Mouse (Mus musculus) olfactory bulb, adult 2 months (tissue): Measurements from ENCODE around the gene Thsd7b. TPM values are rescaled to one million over a fixed set of nuclear protein-coding genes. Genes with fewer than 3 reads are reported as not detected.

ENCODE experiments used
- H3K27ac ChIP-seq: fragments of 200-500 bp; 2 replicates; pipeline ENCODE4 v1.5.1; 2012; ENCODE audit warnings: low read depth, low read length; ENCODE audit not compliant: insufficient read depth
- H3K4me1 ChIP-seq: fragments of 200-500 bp; 2 replicates; pipeline ENCODE4 v1.6.1; 2012; ENCODE audit warnings: low read length; ENCODE audit not compliant: control insufficient read depth, insufficient read depth
- H3K4me3 ChIP-seq: fragments of 200-500 bp; 2 replicates; pipeline ENCODE4 v1.5.1; 2012; ENCODE audit warnings: mild to moderate bottlenecking, low read depth, low read length, moderate library complexity; ENCODE audit not compliant: insufficient read depth
- CTCF ChIP-seq: fragments of 200-500 bp; IDR thresholded peaks from 2 replicates; pipeline ENCODE4 v1.5.1; 2012; ENCODE audit warnings: low read depth, mild to moderate bottlenecking, low read length, moderate library complexity; ENCODE audit not compliant: insufficient read depth
- POLR2A ChIP-seq: fragments of 200-500 bp; IDR thresholded peaks from 2 replicates; pipeline ENCODE4 v1.6.1; 2012; ENCODE audit warnings: mild to moderate bottlenecking, low read depth, low read length, moderate library complexity; ENCODE audit not compliant: insufficient read depth
- WGBS: fragments of 180-500 bp; shearing (Covaris S2); methylation state at CpG from one replicate; pipeline ENCODE4 v1.1.7; 2018; 5-methylcytosine and 5-hydroxymethylcytosine counted together
- polyA plus RNA-seq: library from polyadenylated mRNA; stranded (reverse); fragments of >200 nt; gene quantifications from 2 replicates; pipeline ENCODE4 v1.2.4, GENCODE M21; 2012; ENCODE audit warnings: low replicate concordance; ENCODE audit not compliant: missing spikeins, insufficient read depth, insufficient read length

Gene Thsd7b
- polyA plus RNA-seq, 1 experiment, result not detected

GRCm38 (mm10) chr1:129658045-129658444 is 384.9 kb downstream of the Thsd7b start:
- TF ChIP-seq CTCF (no peak), POLR2A (no peak)
- no peak overlapping the region for H3K4me3 ChIP-seq
- no peak overlapping the region for H3K27ac ChIP-seq
- no peaks in the 10 kb centered on the region for H3K4me1 ChIP-seq
- 27% methylated on average over 3 of the region's 3 CpGs for whole genome bisulfite sequencing

DNA sequence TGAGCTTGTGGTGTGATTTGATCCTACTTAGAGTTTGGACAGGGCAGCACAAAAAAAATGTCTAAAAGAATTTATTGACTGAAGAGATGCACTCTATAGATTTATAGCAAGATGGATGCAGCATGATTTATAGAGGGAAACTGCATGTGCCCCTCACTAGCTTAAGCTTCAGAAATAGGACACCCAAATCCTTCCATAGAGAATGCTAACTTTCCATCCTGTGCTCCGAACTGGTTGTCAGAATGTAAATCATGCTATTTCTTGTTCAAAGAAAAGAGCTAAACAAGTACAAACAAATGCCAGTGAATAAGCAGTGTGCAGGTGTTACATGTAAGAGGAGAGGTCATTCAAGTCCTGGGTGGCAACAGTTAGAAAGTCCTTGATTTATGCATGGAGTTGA is 402.8 kb downstream of the Thsd7b start:
- WGBS, result 91% methylated on average over 1 of the region's 1 CpGs
- TF ChIP-seq CTCF (no peak), POLR2A (no peak)
- Histone ChIP-seq H3K4me1 (no peaks in the 10 kb centered on the region), H3K27ac (no peak overlapping the region), H3K4me3 (no peak overlapping the region)

- Histone ChIP-seq H3K27ac (no peak overlapping the region), H3K4me1 (no peaks in the 10 kb centered on the region), H3K4me3 (no peak overlapping the region)
- TF ChIP-seq POLR2A (no peak), CTCF (no peak)
- 41% methylated on average over 4 of the region's 4 CpGs for whole genome bisulfite sequencing
Observed at GRCm38 (mm10) chr1:129678851-129679250, 405.7 kb downstream of the Thsd7b start.

GRCm38 (mm10) chr1:129705701-129706100 is 432.6 kb downstream of the Thsd7b start:
- Histone ChIP-seq H3K27ac (no peak overlapping the region), H3K4me3 (no peak overlapping the region), H3K4me1 (no peaks in the 10 kb centered on the region)
- TF ChIP-seq POLR2A, result no peak
- TF ChIP-seq CTCF, result no peak
- 82% methylated on average over 1 of the region's 1 CpGs for WGBS

DNA sequence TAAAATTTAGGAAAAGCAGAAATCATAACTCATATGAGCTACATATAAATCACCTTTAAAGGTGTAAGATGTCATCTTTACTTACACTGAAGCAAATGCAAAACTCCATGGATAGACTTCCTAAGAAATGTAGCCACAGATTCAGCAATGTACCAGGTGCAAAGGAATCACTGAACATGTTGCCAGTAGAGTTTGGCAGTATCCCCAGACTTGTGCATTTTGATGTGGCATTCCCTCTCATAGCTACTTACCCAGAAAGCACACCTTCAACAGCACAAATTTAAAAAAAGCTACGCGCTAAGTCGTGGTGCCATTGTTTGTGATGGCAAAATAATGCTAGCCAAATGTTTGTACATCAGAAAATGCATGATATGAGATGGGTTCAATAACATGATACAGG is 439.6 kb downstream of the Thsd7b start:
- 83% methylated on average over 3 of the region's 3 CpGs for WGBS
- TF ChIP-seq POLR2A, result no peak
- no peak for TF ChIP-seq CTCF
- Histone ChIP-seq H3K4me3 (no peak overlapping the region), H3K27ac (no peak overlapping the region), H3K4me1 (no peaks in the 10 kb centered on the region)

DNA sequence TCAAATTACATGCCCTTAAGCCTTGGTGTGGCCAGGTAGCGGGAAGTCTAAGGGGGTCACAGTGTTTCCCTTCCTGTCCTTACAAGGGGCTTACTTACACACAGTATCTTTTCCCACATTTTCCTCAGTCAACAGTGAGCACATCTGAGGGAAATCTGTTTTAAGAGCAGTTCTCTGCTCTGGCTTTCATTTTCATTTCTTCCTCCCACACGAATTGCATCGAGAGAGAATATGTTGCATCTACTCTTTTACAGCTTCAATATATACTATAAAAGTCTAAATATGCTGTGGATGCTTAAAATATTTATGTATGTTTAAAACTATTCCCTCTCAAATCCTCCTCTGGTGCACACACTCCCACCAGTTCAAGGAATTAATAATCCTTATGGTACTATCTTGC is 440.5 kb downstream of the Thsd7b start:
- TF ChIP-seq CTCF (no peak), POLR2A (no peak)
- H3K4me3 ChIP-seq, result no peak overlapping the region
- no peak overlapping the region for H3K27ac ChIP-seq
- WGBS, result 83% methylated on average over 3 of the region's 3 CpGs
- H3K4me1 ChIP-seq, result no peaks in the 10 kb centered on the region

GRCm38 (mm10) chr1:129719592-129719991 is 446.5 kb downstream of the Thsd7b start:
- H3K27ac ChIP-seq, result no peak overlapping the region
- no peak overlapping the region for H3K4me3 ChIP-seq
- no peak for TF ChIP-seq CTCF
- TF ChIP-seq POLR2A, result no peak
- no peaks in the 10 kb centered on the region for H3K4me1 ChIP-seq

DNA sequence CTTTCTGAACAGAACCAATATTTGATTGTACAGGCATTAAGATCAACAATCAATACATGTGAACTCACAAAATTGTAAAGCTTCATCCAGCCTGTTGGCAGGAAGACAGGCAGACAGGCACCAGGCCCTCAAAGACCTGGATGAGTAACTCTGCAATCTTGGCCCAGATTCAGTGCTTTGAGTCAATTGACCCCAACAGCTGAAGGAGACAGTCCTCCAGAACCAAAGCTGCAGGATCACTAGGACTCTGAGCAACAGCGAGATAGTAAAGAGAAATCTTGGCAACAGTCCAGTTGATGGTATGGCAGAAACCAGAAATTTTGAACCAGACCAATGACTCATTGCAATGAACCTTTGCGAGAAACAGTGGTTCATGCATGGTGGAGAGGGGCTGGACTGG is 458.9 kb downstream of the Thsd7b start:
- Histone ChIP-seq H3K4me3 (no peak overlapping the region), H3K27ac (no peak overlapping the region), H3K4me1 (no peaks in the 10 kb centered on the region)
- TF ChIP-seq CTCF (no peak), POLR2A (no peak)
- WGBS, result 94% methylated on average over 2 of the region's 2 CpGs

DNA sequence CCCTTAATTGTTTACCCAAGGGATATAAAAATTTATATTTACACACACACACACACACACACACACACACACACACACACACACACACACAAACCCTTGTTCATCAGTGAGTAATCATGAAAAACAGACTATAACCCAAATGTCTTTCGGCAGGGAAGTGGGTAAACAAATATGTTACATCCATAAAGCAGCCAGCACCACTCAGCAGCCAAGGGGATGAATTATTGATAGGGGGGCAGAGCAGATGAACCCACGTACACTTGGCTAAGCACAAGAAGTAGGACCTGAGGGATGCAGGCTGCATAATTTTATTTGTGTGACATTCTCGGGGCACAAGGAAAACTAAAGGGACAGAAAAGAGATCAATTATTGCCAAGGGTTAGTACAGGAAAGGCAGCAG is 474.5 kb downstream of the Thsd7b start:
- Histone ChIP-seq H3K27ac (no peak overlapping the region), H3K4me1 (no peaks in the 10 kb centered on the region), H3K4me3 (no peak overlapping the region)
- WGBS, result 77% methylated on average over 3 of the region's 3 CpGs
- TF ChIP-seq POLR2A, result no peak
- TF ChIP-seq CTCF, result no peak
